Mouse (Mus musculus) embryo, embryonic 9.5 days (tissue): Measurements from ENCODE around the gene Pkd2l1.
"Not testable (repeated sequence)": the region's sequence is repeated elsewhere in the genome, so short reads cannot be mapped to it uniquely, and the experiment has no call there.

Source experiments
- DNase-seq: peaks from one replicate; pipeline ENCODE4 v3.0.0-alpha.2; 2017; ENCODE audit errors: extremely low spot score

Pkd2l1 gene

GRCm38 (mm10) chr19:44159386-44159785 lies 32.9 kb downstream of the Pkd2l1 start:
- DNase-seq, result no peak

DNA sequence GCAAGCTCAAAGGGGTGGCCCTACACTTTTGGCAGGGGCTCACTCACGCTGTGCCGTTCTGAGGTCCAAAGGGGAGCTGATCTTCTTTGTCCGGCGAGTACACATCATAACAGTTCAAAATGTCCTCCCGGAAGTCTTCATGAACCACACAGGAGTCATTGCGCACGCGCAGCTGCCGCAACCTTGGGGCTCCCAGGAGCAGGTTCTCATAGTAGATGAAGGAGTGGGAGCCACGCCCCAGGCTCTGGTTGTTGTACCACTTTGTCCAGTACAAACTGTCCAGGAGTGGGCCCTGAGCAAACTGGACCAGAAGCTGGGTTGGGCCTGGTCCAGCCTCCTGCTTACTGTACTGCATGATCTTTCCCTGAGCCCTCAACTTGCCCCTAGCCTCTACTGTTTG lies 35.2 kb downstream of the Pkd2l1 start:
- DNase-seq, result no peak

DNA sequence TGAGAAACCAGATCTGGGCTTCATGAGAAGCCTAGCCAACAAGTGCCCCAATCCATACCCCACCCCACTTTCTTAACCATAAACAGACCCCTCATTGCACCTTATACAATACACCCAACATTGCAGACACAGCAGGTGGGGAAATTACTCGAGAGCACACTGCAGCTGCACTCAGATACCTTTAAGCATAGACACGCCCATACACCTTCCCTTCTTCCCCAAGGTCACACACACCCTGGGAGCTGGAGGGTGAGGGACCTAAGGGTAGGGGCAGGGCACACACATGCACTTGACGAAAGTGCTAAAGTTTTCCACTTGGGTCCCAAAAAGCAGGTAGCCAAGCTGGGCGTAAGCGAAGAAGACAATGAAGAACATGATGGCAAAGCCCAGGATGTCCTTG lies 38.5 kb downstream of the Pkd2l1 start:
- DNase-seq, result no peak

- DNase-seq, result no peak
Measured at GRCm38 (mm10) chr19:44148991-44149390, 43.3 kb downstream of the Pkd2l1 start.

- no peak for DNase-seq
Measured at GRCm38 (mm10) chr19:44148345-44148744, 43.9 kb downstream of the Pkd2l1 start.

- no peak for DNase-seq
Measured at GRCm38 (mm10) chr19:44146951-44147350, 45.3 kb downstream of the Pkd2l1 start.

- DNase-seq, result no peak
Measured at GRCm38 (mm10) chr19:44146568-44146879, 45.7 kb downstream of the Pkd2l1 start.

DNA sequence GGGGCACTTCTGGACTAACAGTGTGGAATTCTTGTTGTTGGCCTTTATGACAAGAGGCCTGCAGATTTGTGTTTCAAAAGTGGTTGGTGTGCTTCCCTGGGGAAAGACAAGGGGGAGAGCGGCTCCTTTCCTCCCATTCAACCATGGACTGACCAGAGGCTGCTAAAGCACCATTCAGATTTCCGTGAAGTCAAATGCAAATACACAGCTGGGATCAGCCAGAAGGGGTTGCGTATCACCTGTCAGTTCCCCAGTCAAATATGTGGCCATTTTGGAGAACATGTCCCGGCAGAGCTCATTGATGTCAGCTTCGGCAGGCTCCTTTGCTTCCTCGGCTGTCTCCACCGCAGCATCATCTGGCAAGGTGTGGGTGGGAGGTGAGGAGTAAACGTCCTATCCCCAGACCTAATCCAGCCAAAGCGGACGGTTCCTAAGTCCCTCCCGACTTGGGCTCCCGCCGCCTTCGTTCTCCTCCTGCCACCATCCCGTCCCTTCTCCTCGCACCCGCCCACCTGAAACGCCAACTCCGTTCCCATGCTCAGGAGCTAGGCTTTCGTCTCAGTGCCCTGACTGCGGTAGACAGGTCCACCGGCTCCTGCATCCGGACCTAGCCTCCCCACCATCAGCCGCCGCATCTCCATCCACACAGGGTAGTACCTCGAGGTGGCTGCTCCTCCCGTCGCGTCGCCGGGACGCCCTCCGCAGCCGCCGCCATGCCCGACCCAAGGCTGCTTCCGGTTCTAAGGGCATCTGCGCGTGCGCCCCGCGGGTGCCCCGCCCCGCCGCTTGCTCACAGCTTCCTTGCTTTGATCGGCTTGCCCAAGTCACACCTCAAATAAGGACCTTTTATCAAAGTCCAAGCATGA lies 46.3 kb downstream of the Pkd2l1 start, which contains the start of gene Bloc1s2:
Gene Bloc1s2 (minus strand): TSS at position 745 of the 866 bp plus-strand sequence.
- DNase-seq, result peak; percentile 85

DNA sequence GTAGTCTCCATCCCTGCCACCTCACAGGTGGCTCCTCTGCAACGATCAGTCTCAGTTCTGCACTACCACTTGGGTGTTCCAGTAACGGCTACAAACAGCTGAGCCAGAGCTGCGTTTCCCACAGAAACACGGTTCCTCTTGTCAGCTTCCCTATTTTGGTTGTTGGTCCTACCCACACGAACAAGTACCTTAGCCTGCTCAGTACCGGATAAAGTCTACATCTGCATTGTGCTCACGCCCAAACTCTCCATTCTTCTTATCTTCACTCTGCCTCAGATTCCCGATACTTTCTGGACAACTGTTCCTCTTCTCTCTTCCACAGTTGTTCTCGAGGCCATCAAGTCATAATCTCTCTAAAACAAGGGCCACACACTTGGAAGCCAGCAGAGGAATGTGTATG lies 47.9 kb downstream of the Pkd2l1 start:
- DNase-seq, result no peak

GRCm38 (mm10) chr19:44135960-44136485 lies 56.2 kb downstream of the Pkd2l1 start:
- DNase-seq, result peak; percentile 22

GRCm38 (mm10) chr19:44135072-44135959 lies 56.9 kb downstream of the Pkd2l1 start, which contains the start of gene Cwf19l1:
TSS of gene Cwf19l1 (minus strand) at chr19:44135876.
- DNase-seq, result peak; percentile 88

DNA sequence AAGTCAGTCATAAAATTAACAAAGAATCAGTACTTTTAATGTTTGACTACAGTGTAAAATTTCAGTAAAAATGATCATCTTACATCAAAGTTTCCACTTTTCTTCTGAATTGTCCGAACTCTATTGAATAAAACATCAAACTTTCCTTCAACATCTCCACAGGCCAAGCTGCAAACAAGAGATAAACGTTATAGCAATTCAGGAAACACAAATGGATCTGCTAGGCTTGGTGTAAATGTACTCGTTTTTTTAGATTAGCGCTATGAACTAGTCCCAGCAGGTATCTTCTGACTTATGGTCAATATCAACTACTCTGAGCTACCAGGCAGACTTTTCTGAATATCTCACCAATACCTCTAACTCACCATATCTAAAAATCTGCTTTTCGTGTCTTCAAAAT lies 59.3 kb downstream of the Pkd2l1 start:
- DNase-seq, result no peak

DNA sequence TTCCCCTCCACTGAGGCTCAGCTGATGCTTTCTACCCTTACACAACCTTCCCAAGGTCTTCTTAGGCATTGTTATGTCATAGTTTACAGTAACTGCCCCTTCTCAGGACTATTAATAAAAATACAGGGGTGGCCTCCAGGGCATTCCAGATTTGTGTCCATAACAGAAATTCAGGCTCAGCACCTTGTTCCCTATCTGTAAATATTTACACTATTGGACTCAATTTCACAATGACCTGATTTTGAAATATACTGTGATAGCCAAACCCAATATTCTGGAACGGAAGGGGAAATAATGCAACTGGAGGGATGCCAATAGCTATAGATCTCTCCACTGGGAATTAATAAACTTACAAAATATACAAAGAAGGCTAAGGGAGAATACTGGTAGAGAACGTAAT lies 63.7 kb downstream of the Pkd2l1 start:
- DNase-seq, result no peak

DNA sequence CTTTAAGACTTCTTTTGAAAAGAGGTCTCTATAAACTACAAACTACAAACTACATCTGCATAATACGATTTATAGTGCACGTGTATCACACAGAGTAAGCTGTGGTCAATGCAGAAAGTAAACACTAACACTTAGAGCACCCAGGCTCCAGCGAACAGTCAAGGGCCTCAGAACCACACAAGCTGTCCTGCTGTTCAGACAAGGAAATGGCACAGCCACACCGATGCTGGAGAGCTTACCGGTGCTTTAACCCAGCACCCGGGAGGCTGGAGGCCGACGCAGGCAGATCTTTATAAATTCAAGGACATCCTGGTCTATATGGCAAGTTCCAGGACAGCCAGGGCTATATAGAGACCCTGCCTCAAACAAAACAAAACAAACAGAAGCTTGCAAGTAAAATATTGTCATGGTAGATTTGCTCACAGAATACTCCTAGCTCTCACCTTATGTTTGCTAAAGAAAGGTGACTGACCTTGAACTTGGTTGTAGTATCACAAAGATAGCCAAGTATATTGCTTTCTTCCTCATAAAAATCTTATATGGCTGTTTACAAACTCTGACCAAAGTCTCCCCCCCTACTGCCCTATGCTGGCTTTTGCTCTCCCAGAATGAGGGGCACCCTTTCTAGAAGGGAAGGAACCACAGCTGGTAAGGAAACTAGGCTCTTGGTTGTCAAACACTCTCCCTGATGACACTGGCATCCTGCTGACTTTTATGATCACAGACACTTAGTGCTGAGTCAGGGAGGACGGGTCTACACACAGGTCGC lies 64.3 kb downstream of the Pkd2l1 start:
- no peak for DNase-seq

DNA sequence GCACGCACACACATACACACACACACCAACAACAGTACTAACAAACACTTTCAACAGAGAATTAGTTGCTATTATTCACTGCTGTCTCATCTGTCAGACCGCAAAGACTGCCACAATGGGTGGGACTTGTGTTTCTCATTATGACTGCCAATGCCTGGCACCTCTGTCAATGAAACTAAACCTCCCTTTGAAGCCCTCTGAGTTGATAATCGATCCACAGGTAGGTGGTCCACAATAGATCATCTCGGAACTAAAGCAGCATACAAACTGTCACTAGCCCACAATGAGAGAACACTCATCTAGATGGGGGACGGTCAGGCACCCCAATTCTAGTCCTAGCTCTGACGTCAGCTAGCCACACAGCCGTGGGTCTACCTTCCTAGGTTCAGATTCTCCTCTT lies 71.1 kb downstream of the Pkd2l1 start:
- no peak for DNase-seq

DNA sequence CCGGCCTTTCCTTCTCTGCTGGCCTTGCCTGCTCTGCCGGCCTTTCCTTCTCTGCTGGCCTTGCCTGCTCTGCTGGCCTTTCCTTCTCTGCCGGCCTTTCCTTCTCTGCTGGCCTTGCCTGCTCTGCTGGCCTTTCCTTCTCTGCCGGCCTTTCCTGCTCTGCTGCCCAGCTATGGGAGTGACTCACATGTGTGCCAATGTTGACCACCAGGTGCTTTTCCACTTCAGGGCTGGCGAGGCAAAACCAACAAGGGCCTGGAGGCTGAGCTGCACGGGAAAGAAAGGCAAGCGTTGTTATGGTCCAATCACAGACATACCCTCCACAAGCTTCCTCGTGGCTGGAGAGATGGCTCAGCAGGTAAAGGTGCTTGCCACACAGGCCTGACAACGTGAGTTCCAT lies 71.6 kb downstream of the Pkd2l1 start:
- DNase-seq, result not testable (repeated sequence)

- no peak for DNase-seq
Measured at GRCm38 (mm10) chr19:44117793-44118192, 74.4 kb downstream of the Pkd2l1 start.

- DNase-seq, result peak; percentile 20
Measured at GRCm38 (mm10) chr19:44111706-44112105, 80.5 kb downstream of the Pkd2l1 start.

DNA sequence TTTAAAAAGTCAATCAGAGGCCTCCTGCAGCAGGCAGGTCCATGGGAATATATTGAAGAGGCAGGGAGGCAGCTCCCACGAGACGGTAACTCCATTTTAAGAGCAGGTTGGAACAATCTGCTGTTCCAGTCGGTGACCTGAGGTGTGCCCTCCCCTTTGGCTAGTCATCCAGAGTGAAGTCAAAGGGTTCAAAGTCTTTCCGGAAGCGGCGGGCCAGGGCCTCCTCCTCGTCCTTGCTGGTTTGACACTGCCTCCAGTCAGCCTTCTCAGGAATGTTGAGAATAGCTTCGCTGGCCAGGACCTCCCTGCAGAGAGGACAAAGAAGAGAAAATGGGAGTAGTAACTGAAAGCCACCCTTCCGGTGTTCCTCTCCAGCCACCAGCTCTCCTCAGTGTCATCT lies 81.9 kb downstream of the Pkd2l1 start:
- DNase-seq, result no peak

GRCm38 (mm10) chr19:44108996-44109395 lies 83.2 kb downstream of the Pkd2l1 start:
- DNase-seq, result no peak

DNA sequence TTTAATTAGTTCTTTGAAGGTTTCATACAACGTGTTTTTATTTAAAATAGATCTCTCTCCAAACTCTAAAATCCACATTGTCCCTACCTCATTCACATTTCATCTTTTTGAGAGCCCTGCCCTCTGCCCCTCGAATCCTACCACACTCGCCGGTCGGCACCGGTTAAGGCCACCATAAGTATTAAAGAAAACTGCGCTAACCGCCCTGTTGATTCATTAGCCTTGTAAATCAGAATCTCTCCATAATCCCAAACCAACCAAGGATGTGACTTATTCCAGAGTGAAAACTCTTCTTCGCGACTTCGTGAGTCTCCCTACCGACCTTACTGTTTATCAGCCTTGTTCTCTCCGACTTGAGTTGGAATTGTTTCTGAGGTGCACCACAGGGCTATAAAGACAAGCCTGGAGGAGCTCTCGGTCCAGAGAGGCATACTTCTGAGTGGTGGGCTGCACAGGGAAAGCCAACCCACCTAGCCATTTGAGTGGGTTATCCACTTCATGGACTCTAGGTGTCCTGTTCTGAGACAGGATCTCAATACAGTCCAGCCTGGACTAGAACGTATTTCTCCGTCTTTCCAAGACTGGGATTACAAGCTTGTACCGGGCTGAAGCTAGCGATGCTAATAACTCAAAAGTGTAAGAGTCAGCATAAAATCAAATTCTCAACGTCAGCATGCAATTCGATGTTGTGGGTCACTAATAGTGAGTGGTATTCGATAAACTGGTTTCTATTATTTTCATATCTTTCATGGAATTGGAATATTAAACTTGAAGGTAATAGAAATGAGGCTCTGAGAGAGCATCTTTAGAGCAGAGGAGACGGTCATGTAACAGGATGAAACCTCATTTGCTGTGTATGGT lies 84.4 kb downstream of the Pkd2l1 start:
- no peak for DNase-seq
